Mouse (Mus musculus) C2C12 (cell line): ENCODE data around the gene Fkbp14. TPM values are rescaled to one million over a fixed set of nuclear protein-coding genes. Genes with fewer than 3 reads are reported as not detected.

Source experiments
- H3K27me3 ChIP-seq: one replicate; pipeline ENCODE4 v1.6.1; 2011; ENCODE audit not compliant: control insufficient read depth, insufficient read depth, insufficient read length
- H3K36me3 ChIP-seq: one replicate; pipeline ENCODE4 v1.6.1; 2011; ENCODE audit not compliant: control insufficient read depth, insufficient read depth
- H3K4me3 ChIP-seq: one replicate; pipeline ENCODE4 v1.5.1; 2011; ENCODE audit warnings: mild to moderate bottlenecking, control low read depth; ENCODE audit not compliant: poor library complexity, insufficient read depth, severe bottlenecking
- H3K79me2 ChIP-seq: one replicate; pipeline ENCODE4 v1.6.1; 2011; ENCODE audit not compliant: control insufficient read depth, insufficient read depth
- H3K79me3 ChIP-seq: one replicate; pipeline ENCODE4 v1.6.1; 2011; ENCODE audit warnings: low read depth, control low read depth
- H3ac ChIP-seq: one replicate; pipeline ENCODE3; 2011; ENCODE audit warnings: low read depth; ENCODE audit not compliant: control insufficient read depth, insufficient read length
- CEBPB ChIP-seq: IDR thresholded peaks from one replicate; pipeline ENCODE4 v1.6.1; 2011; ENCODE audit warnings: low read depth, mild to moderate bottlenecking, control low read depth, moderate library complexity
- CTCF ChIP-seq: IDR thresholded peaks from one replicate; pipeline ENCODE4 v1.5.1; 2011; ENCODE audit not compliant: control insufficient read depth, insufficient read depth, insufficient read length
- FOSL1 ChIP-seq: IDR thresholded peaks from one replicate; pipeline ENCODE4 v1.8.0; 2011; ENCODE audit warnings: mild to moderate bottlenecking, low read length; ENCODE audit not compliant: poor library complexity, insufficient read depth, severe bottlenecking
- MAX ChIP-seq: IDR thresholded peaks from one replicate; pipeline ENCODE4 v1.6.1; 2011; ENCODE audit warnings: mild to moderate bottlenecking, control low read depth
- MYOD1 ChIP-seq: IDR thresholded peaks from one replicate; pipeline ENCODE4 v1.6.1; 2011; ENCODE audit warnings: low read depth; ENCODE audit not compliant: control insufficient read depth, insufficient read length
- MYOG ChIP-seq: IDR thresholded peaks from one replicate; pipeline ENCODE4 v1.6.1; 2011; ENCODE audit not compliant: control insufficient read depth, insufficient read length; ENCODE audit errors: extremely low read depth
- USF1 ChIP-seq: IDR thresholded peaks from one replicate; pipeline ENCODE4 v1.6.1; 2011; ENCODE audit warnings: low read depth, mild to moderate bottlenecking, control low read depth, moderate library complexity
- polyA plus RNA-seq: library from polyadenylated mRNA; unstranded; fragments of >200 nt; fragmentation: generic; extraction: Trizol; gene quantifications from one replicate; pipeline ENCODE4 v1.2.1, GENCODE M21; 2012; ENCODE audit warnings: missing spikeins

Gene Fkbp14
- polyA plus RNA-seq, 1 experiment, result 5.0 TPM

DNA sequence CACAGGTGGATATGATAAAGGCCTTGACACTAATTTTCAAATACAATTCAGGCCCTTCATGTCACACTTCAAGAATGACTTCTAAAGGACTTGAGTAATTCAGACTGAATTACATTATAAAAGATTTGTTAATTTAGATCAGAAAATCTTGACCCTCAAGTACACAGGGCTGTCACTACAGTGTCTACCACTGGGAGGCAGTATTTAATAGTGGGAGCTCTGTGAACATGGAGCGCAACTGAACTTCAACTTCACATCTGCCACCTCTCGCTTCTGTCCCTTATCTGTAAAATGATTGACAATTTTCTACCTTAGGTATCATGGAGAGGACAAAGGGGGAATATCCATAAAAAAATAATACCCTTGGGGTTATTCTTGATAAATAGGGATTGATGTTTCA is 10.9 kb downstream of the Fkbp14 start:
- Histone ChIP-seq H3K4me3 (no peak overlapping the region), H3K79me2 (no peaks in the 10 kb centered on the region), H3ac (no peak overlapping the region), H3K27me3 (no peaks in the 10 kb centered on the region), H3K36me3 (no peaks in the 10 kb centered on the region), H3K79me3 (no peaks in the 10 kb centered on the region)
- TF ChIP-seq CTCF, result peak; percentile 42
- no peak for TF ChIP-seq CEBPB

DNA sequence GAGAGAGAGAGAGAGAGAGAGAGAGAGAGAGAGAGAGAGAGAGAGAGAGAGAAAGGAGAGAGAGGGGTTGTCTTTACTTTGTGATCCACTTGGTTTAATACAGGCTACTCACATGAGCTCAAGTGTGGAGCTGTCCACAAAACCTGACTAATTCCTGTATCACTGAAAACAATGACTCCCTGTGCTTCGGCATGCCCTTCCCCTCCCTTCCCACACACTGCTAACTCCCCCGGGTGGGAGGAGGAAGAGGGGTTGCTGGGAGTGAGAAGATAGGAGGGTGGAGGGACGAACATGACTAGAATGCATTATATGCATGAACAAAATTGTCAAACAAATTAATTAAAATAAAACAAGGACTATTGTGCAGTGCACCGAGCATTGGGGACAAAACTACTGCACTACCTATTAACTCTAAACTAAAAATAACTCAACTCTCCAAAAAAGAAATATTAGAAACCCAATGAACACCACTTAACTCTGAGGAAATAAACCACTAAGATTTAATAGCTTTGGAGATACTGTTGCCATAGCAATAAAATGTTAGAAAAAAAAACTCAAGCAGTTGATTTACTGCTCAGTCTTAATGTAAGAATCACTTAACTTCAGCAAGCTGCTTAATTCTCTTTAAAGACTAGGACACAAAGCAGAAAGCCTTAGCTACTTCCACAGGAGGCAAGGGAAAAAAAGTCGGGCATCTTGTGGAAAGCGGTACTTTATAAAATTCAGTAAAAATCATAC is 23.7 kb downstream of the Fkbp14 start:
- H3ac ChIP-seq, result no peak overlapping the region
- TF ChIP-seq MYOD1 (no peak), MAX (no peak), USF1 (no peak), MYOG (no peak), CEBPB (no peak)
- H3K36me3 ChIP-seq, result no peaks in the 10 kb centered on the region
- H3K4me3 ChIP-seq, result no peak overlapping the region
- H3K79me2 ChIP-seq, result no peaks in the 10 kb centered on the region
- H3K27me3 ChIP-seq, result no peaks in the 10 kb centered on the region
- no peaks in the 10 kb centered on the region for H3K79me3 ChIP-seq

GRCm38 (mm10) chr6:54569776-54570175 is 27.3 kb downstream of the Fkbp14 start:
- H3K4me3 ChIP-seq, result no peak overlapping the region
- H3ac ChIP-seq, result no peak overlapping the region
- H3K27me3 ChIP-seq, result no peaks in the 10 kb centered on the region
- TF ChIP-seq CEBPB (no peak), FOSL1 (no peak), USF1 (no peak), MYOD1 (no peak), MAX (no peak), MYOG (no peak), CTCF (no peak)
- H3K79me3 ChIP-seq, result no peaks in the 10 kb centered on the region
- no peaks in the 10 kb centered on the region for H3K36me3 ChIP-seq
- H3K79me2 ChIP-seq, result no peaks in the 10 kb centered on the region

GRCm38 (mm10) chr6:54566546-54566919 is 30.6 kb downstream of the Fkbp14 start:
- peak overlapping the region; percentile 43 for H3K4me3 ChIP-seq
- no peaks in the 10 kb centered on the region for H3K36me3 ChIP-seq
- peaks cover 2% of the 10 kb centered on the region for H3K79me3 ChIP-seq
- H3K27me3 ChIP-seq, result no peaks in the 10 kb centered on the region
- H3ac ChIP-seq, result no peak overlapping the region
- peaks cover 7% of the 10 kb centered on the region for H3K79me2 ChIP-seq
- no peak for TF ChIP-seq MYOG
- TF ChIP-seq FOSL1, result no peak
- TF ChIP-seq USF1, result no peak

GRCm38 (mm10) chr6:54565665-54566545 is 31.2 kb downstream of the Fkbp14 start, which contains the start of gene Scrn1:
Scrn1 (minus strand) TSS chr6:54566489.
- H3K4me3 ChIP-seq, result peak within 1 kb of the TSS; percentile 43
- H3K36me3 ChIP-seq, result no peaks in the 10 kb centered on the region
- peaks cover 2% of the 10 kb centered on the region for H3K79me3 ChIP-seq

DNA sequence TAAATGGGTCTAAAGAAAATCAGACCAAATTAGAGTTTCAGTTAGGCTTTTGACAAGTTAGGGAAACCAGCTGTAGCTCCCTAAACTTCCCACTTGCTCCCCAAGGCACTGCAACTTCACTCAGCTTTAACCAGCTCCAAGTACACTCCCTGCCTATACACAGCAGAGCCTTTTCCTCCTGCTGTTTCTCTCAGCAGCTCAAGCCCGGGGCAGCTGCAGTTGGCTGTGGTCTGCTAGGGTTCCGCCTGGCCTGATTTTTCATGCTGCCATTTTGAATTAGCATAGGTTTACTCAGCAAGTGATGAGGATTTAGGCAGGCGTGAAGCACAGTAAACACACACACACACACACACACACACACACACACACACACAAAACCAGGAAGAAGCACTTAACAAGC is 32.1 kb downstream of the Fkbp14 start:
- Histone ChIP-seq H3K27me3 (no peaks in the 10 kb centered on the region), H3K4me3 (no peak overlapping the region), H3K79me2 (peaks cover 7% of the 10 kb centered on the region)

More at GRCm38 (mm10) chr6:54565665-54566545, 31.2 kb downstream of the Fkbp14 start, which contains the start of gene Scrn1:
- Histone ChIP-seq H3ac (peak within 1 kb of the TSS; percentile 77), H3K79me2 (peaks cover 7% of the 10 kb centered on the region), H3K27me3 (no peaks in the 10 kb centered on the region)
- TF ChIP-seq USF1, result no peak
- no peak for TF ChIP-seq CEBPB
- peak; percentile 29 for TF ChIP-seq MYOD1

More for the DNA sequence above, 32.1 kb downstream of the Fkbp14 start:
- no peak overlapping the region for H3ac ChIP-seq
- H3K36me3 ChIP-seq, result no peaks in the 10 kb centered on the region
- peaks cover 2% of the 10 kb centered on the region for H3K79me3 ChIP-seq
- TF ChIP-seq MYOD1 (no peak), CTCF (no peak), FOSL1 (no peak), MYOG (no peak), USF1 (no peak), CEBPB (no peak), MAX (no peak)
